Mouse (Mus musculus) lung, postnatal 36 days (tissue): ENCODE measurements around the gene Pfn1.

Experiments
- DNase-seq: peaks from one replicate; pipeline ENCODE4 v3.0.0; 2022; ENCODE audit warnings: mixed read lengths

Gene Pfn1

GRCm38 (mm10) chr11:70674014-70674413, 19.6 kb upstream of the Pfn1 start:
- no peak for DNase-seq

- no peak for DNase-seq
Observed at GRCm38 (mm10) chr11:70671333-70672047, 17.0 kb upstream of the Pfn1 start.

- DNase-seq = no peak
Observed at GRCm38 (mm10) chr11:70670483-70670882, 16.0 kb upstream of the Pfn1 start.

GRCm38 (mm10) chr11:70669582-70670345, 15.3 kb upstream of the Pfn1 start:
- peak; percentile 89 for DNase-seq

- peak; percentile 100 for DNase-seq
Observed at GRCm38 (mm10) chr11:70668771-70669505, 14.5 kb upstream of the Pfn1 start, which contains the start of gene Spag7. Spag7 (minus strand) TSS chr11:70669416.

GRCm38 (mm10) chr11:70668335-70668770, 13.9 kb upstream of the Pfn1 start:
- DNase-seq = no peak

GRCm38 (mm10) chr11:70667271-70668150, 13.1 kb upstream of the Pfn1 start:
- DNase-seq = peak; percentile 50

- no peak for DNase-seq
Observed at GRCm38 (mm10) chr11:70666687-70667086, 12.2 kb upstream of the Pfn1 start.

GRCm38 (mm10) chr11:70664741-70665140, 10.3 kb upstream of the Pfn1 start:
- DNase-seq = no peak

- DNase-seq = no peak
Observed at GRCm38 (mm10) chr11:70663957-70664356, 9.5 kb upstream of the Pfn1 start.

- DNase-seq = no peak
Observed at GRCm38 (mm10) chr11:70663101-70663500, 8.7 kb upstream of the Pfn1 start.

- DNase-seq = no peak
Observed at GRCm38 (mm10) chr11:70660571-70660970, 6.1 kb upstream of the Pfn1 start.

GRCm38 (mm10) chr11:70658942-70659341, 4.5 kb upstream of the Pfn1 start:
- no peak for DNase-seq

GRCm38 (mm10) chr11:70658521-70658920, 4.1 kb upstream of the Pfn1 start:
- DNase-seq = no peak

GRCm38 (mm10) chr11:70657991-70658390, 3.5 kb upstream of the Pfn1 start:
- no peak for DNase-seq

- DNase-seq = no peak
Observed at GRCm38 (mm10) chr11:70657573-70657972, 3.1 kb upstream of the Pfn1 start.

- no peak for DNase-seq
Observed at GRCm38 (mm10) chr11:70656964-70657363, 2.5 kb upstream of the Pfn1 start, which contains the start of gene Eno3. Eno3 (plus strand) TSS chr11:70657202.

- peak; percentile 45 for DNase-seq
Observed at GRCm38 (mm10) chr11:70656456-70656927, 2.0 kb upstream of the Pfn1 start.

- DNase-seq = peak; percentile 54
Observed at GRCm38 (mm10) chr11:70655571-70656455, 1.4 kb upstream of the Pfn1 start.

GRCm38 (mm10) chr11:70654923-70655570, 603 bp upstream of the Pfn1 start:
- peak; percentile 84 for DNase-seq
